Mouse (Mus musculus): ENCODE data around the gene Pdzd2.

GRCm38 (mm10) chr15:12708297-12708696, 31.4 kb downstream of the Pdzd2 start:
- TF ChIP-seq POLR2A (IDR thresholded peaks at IDR 0.05; ENCODE audit: control insufficient read depth, low read depth, low read length) (no peak), CTCF (IDR thresholded peaks at IDR 0.05; ENCODE audit: control insufficient read depth, insufficient read depth, insufficient replicate concordance, low read depth, low read length) (no peak)

Data from testis, adult 2 months (tissue).